Mouse (Mus musculus): ENCODE results near the gene Akap10. TPM values are rescaled to one million over a fixed set of nuclear protein-coding genes. Genes with fewer than 3 reads are reported as not detected.
"Not testable (repeated sequence)": the region's sequence is repeated elsewhere in the genome, so short reads cannot be mapped to it uniquely, and the experiment has no call there.

Gene Akap10
- total RNA-seq (2022), result 10 to 100 TPM; 29.5 to 39.3 (median 34.1) TPM

DNA sequence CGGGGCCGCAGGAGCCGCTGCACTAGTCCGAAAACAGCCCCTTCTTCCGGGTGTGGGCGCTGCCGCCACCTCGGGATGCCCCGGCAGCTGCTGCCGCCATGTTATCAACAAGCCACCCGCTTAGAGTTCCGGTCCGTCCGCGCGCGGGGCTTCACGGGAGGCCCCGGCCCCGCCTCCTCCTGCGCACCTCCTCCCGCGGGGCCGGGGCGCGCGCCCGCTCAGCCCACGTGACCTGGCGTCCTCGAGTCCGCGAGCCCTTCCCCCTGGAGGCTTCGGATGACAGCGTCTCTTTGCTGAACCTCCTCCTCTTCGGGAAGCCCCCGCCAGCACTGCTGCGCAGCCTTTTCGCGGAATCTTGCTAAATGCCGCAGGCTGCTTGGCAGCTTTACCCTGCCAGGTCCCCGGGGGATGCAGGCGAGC is at the start of gene Akap10:
TSS of gene Akap10 (minus strand) at position 155 of the 420 bp plus-strand sequence.
- DNase-seq (ENCODE audit: low spot score in 2 of 2), result peak; percentile 93 to 95

DNA sequence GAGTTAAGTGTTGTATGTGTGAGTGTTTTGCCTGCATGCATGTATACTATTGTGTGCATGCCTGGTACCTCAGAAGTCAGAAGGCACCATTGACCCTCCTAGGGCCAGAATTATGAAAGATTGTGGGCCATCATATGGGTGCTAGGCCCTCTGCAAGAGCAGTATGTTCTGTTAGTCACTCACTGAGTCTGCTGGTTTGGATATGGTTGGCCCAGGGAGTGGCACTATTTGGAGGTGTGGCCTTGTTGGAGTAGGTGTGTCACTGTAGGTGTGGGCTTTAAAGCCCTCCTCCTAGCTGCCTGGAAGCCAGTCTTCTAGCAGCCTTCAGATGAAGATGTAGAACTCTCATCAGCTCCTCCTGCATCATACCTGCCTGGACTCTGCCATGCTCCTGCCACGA is 45.7 kb upstream of the Akap10 start:
- no peak for DNase-seq (ENCODE audit: low spot score in 2 of 2)

DNA sequence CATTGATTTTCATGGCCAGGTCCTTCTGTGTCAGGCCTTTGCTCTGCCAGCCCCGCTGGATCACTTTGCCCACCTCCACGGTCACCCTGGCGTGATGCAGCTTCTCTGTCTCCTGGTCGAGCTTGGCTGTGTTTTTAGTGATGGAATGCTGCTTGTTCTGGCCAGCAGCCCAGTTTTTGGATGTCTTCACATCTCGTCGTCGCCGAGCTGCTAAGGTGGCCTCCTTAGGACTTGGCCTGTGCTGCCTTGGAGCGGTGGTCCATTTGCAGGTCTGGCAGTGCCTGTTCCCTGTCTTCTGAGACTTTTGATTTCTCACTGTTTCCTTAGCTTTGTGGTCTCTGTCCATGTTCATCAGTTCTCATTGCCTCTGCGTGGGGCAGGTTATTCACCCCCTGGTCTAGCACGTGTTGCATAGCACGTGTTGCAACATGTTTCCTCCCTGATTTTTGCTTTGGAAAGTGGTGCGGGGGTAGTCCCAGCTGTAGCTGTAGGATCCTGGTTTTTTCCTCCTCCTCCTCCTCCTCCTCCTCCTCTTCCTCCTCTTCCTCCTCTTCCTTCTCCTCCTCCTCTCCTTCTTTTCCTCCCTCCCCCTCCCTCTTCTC is 44.2 kb upstream of the Akap10 start:
- DNase-seq (ENCODE audit: low spot score in 2 of 2), result no peak

DNA sequence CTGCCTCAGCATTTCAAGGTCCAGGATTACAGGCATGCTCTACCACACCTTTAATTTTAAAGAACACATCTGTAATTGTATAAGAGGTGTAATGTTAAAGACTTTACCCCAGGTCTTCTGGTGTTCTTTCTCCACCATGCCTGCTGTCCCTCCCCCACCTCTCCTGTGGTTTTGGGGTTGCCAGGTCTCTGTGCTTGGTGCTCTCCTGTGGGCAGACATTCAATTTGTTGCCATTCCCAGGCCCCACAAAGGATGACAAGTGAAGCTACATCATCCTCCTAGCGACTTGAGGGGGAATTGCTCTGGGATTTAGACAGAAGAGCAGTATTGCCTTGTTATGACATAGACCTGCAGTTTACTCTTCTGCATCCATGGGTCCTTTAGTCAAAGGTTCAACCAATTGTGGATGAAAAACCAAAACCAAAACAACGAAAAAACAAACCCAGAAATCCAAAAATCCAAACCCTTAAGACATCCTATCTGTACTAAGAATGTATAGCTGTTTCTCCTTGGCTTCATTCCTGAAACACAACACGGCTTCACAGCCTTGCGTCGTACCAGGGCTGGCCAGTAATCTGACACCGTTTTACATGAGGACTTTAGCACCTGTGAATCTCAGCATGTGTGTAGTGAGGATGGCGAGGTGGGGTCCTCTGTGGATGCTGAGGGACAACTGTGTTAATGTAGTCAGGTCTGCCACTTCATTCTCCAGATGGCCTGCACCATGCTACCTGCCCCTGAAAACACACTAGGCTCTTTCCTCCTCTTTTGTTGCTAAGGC is 41.6 kb upstream of the Akap10 start:
- DNase-seq (ENCODE audit: low spot score in 2 of 2), result no peak

DNA sequence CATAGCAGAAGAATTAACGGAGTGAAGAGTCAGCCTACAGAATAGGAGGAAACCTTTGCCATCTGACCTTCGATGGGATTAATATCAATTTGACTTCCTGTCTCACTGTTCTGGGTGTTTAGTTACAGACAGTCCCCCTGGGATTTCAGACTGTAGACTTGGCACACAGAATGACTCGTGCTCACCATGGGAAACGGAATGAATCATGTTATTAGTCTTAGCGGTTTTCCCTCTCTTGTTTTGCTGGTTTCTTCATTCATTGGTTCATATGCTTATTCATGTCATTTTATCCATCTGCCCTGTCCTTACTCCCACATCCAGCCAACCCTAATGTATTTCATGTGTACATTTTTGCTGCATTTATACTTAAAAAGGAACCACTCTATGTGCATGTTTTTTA is 40.8 kb upstream of the Akap10 start:
- DNase-seq (ENCODE audit: low spot score in 2 of 2), result no peak

DNA sequence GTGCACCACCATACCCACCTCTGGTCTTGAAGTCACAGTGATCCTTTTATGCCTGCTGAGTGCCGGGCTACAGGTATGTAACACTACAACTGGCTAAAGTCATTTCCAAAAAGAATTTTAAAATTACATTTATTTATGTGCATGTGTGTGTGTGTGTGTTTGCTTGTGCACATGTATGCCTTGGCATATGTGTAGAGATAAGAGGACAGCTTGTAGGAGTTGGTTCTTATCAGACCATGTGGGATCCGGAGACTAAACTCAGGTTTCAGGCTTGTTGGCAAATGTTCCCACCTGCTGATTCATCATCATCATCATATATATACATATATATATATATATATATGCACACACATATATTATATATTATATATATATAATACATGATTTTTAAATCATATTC is 38.8 kb upstream of the Akap10 start:
- no peak for DNase-seq (ENCODE audit: low spot score in 2 of 2)

DNA sequence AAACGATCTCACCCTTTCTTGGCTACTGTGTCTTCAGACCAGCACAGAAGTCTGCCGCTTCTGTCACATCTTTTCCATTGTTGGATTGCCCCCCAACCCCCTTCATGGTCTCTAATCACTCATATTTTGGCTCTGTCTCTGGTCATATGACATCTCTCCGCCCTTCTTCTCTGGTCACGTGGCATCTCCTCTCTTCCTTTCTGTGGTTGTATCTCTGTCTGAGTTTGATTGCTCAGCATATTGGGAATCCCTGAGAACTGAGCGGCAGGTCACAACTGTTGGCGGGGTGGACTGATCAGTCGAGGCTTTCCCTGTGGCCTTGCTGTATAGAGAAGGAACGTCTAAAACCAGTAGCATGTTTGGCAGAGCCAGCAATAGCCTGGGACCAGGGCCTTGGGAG is 37.0 kb upstream of the Akap10 start:
- no peak for DNase-seq (ENCODE audit: low spot score in 2 of 2)

DNA sequence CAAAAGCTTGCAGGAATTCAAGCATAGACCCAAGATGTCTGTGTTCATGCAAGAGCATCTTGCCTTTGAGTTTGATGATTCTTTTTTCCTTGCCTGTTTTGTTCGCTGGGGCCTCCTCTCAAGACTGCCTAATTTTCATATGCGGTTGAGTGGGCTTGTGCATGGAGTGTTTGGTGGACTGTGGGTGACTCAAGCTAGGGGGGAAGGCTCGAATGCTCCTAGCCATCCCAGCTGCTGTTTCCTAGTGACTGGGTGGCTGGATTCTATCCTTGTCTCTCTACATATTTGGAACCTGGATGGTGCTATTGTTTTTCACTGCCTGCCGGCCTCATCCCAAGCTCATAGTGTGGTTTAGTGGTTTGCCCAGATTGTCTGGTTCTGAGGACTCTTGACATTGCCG is 34.6 kb upstream of the Akap10 start:
- DNase-seq (ENCODE audit: low spot score in 2 of 2), result no peak

DNA sequence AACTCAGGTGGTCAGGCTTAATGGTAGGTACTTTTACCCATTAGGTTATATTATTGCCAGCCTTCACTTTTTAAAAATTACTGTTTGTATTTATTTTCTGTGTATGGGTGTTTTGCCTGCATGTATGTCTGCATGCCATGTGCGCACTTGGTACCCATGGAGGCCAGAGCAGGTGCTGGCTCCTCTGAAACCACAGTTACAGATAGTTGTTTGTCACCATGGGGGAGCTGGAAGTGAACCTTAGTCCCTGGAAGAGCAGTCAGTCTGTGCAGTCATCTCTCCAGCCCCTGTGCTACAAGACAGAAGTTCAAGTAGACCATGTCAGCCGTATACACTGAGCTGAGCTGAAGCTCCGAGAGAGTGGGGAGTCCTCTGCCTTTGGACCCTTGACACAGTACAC is 33.1 kb upstream of the Akap10 start:
- DNase-seq (ENCODE audit: low spot score in 2 of 2), result no peak

DNA sequence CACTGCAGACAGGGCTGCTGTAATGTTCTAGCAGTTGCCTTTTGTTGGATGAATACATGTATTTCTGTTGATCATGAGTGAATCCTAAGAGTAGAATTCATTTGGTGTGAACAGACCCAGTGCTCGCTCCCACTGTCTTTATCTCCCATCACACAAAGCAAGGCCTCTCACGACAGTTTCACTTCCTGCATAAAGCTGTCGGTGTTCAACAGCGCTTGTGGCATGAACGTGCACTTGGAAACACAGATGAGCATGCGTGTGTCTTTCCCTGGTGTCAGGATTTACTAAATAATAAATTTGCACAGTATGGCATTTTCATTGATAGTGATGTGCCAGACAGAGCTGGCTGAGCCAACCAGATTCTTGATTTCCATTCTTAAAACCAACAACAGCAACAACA is 32.6 kb upstream of the Akap10 start:
- DNase-seq (ENCODE audit: low spot score in 2 of 2), result no peak

DNA sequence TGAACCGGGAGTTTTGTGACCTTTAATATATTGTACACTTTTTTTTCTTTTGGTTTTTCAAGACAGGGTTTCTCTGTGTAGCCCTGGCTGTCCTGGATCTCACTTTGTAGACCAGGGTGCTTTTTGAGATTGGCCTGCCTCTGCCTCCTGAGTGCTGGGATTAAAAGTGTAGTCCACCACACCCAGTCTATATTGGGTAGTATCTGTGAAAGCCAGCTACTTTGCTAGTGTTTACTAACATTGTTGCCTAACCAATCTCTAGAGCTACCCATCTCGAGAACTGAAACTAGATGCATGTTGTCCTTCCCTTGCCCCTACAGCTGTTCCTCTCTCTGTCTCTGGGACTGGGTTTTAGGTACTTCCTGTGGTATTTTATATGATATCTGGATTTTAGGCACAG is 30.0 kb upstream of the Akap10 start:
- DNase-seq (ENCODE audit: low spot score in 2 of 2), result no peak

DNA sequence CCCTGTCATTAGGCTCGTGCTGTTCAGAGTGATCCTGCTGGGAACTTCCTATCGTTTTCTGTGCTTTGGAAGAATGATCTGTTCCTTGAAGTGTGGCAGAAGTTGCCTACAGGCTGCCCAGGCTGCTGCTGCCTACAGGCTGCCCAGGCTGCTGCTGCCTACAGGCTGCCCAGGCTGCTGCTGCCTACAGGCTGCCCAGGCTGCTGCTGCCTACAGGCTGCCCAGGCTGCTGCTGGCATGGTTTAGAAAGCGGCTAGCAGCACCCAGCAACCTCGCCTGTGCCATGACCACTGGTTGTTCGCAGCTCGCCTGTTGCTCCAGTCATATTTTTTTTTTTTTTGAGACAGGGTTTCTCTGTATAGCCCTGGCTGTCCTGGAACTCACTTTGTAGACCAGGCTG is 28.7 kb upstream of the Akap10 start:
- DNase-seq (ENCODE audit: low spot score in 2 of 2), result not testable (repeated sequence)

DNA sequence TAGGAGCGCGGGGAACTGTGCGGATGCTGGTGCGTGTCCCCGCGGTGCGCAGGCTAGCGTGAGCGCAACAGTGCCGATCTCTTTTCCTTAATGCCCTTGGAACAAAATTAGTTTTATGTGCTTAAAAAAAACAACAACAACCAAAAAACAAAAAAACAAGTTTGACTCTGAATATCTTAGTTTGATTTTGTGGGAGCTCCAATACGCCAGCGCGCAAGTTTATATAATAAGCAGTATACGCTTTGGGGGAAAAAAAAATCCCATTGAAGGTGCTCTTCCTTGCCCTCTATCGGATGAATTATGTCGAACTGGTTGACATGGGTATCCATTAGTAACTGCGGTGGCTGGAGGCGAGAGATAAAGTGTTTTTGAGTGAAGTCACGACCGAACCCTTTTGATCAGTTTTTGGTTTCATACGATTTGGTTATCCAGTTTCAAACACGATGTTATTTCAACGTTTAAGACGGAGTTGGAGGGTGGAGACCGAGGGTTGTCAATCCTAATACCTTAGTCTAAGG is 27.3 kb upstream of the Akap10 start:
- DNase-seq (ENCODE audit: low spot score in 2 of 2), result no peak

DNA sequence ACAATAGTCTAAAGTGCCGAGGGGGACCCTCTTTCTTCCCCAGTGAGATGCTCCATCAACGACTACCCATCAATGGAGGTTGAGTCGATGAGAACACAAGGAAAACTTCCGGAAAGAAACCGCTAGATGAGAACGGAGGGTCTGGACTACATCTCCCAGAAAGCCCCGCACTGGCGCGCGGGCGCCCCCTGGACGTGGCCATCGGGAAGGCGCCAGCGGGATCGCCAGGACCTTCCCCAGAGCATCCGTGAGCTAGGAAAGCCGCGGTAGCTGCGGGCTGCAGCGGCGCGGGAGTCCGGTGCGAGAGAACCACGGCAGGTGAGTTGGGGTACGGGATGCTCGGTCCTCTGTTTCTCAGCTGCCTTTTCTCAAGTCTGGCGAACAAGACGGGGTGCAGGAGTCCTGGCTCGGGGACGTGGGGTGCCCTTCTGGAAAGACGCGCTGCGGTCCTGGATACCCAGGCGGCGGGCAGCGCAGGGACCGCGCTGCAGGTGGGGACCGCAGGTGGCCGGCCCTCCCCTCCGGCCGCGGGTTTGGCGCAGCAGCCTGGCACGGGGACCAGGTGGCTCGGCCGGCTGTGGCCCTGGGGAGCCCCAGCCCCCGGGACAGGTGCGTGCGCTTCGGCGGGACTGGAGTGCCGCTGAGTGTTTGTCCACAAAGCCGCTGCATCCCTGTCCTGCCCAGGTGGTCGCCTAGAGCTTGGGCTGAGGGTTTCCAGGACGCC is 26.7 kb upstream of the Akap10 start, which contains the start of gene Specc1:
TSS of gene Specc1 (plus strand) at position 192 of the 724 bp plus-strand sequence.
- peak; percentile 82 to 93 for DNase-seq (ENCODE audit: low spot score in 2 of 2)

DNA sequence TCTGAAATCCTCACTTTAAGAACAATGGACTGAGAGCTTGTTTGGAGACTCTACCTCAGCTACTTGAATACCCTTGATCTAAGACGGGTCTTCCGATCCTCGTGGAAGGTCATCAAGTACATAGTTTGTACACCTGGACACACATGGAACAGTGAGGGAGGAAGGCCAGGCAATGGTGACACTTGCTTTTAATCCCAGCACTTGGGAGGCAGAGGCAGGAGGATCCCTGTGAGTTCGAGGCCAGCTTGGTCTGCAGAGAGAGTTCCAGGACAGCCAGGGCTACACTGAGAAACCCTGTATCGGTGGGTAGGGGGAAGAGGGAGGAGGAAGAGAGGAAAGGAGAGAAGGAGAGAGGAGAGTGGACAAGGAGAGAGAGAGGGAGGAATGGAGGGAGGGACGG is 25.9 kb upstream of the Akap10 start:
- DNase-seq (ENCODE audit: low spot score in 2 of 2), result no peak

DNA sequence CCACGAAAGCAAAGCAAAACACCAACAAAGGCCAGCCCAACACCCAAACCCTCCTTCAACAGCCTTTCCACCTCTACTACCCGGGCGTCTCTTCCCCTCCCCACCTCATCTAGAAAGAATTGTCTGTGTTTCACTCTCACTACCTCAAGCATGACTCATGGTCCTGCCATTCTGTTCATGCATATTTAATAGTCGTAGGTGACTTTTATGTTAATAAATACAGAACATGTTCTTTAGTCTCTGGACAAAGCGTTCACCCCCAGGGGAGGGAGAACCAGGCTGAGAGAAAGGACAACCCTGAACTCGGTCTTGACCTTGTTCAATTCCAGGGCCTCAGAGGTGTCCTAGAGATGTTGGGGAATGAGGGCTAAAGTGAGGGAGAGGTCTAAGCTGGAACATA is 25.1 kb upstream of the Akap10 start:
- no peak for DNase-seq (ENCODE audit: low spot score in 2 of 2)

DNA sequence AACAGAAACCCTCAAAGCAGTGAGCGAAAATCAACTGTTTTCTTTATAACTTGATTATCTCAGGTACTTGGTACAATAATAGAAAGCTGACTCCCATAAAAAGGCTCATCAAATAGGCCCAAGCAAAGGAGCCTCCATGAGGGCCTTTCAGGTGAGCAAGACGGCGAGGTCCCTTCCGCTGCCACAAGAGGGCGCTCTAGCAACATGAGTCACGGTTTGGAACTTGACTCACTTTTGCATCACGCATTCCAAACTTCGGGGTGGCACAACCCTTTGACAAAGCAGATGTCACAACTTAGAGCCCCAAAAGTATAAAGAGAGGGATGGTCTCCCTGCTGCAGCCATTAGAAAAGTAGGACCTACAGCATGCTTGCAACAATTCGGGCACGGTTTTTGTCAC is 20.6 kb upstream of the Akap10 start:
- DNase-seq (ENCODE audit: low spot score in 2 of 2), result peak; percentile 65 to 83

DNA sequence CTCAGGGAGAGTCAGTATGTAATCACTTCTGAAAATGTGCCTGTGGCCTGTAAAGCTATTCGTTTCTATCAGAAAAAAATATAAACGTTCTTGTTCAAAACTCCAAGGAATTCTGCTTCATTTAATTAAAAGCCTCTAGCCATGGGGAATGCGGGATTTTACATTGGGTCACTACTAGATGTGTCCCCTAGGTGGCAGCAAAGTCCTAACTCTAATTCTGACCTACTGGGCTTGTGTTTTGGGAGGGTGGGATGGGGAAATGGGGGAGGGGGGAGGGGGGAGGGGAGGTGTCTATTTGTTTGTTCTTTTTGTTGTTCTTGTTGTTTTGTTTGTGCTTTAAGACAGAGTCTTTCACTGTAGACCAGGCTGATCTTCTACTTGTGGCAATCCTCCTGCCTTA is 19.3 kb upstream of the Akap10 start:
- peak in 1 of 2 experiments; percentile 62 for DNase-seq (ENCODE audit: low spot score in 2 of 2)

DNA sequence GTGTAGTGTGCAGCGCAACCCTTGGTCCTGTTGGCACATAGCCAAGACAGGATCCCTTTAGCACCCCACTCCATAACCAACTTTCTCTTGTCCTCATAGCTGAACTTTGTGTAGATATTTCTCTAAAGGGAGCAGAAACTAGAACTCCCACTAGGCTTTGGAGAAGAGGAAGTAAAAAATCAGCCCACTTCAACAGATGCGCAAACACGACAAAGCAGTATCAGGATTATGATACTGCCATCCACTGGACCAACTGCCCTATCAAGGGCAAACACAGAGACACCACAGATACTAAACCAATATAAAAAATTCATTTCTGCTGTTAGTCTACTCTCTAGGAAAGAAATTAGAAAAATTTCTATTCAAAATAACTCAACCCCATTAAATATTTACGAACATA is 16.6 kb upstream of the Akap10 start:
- DNase-seq (ENCODE audit: low spot score in 2 of 2), result no peak

DNA sequence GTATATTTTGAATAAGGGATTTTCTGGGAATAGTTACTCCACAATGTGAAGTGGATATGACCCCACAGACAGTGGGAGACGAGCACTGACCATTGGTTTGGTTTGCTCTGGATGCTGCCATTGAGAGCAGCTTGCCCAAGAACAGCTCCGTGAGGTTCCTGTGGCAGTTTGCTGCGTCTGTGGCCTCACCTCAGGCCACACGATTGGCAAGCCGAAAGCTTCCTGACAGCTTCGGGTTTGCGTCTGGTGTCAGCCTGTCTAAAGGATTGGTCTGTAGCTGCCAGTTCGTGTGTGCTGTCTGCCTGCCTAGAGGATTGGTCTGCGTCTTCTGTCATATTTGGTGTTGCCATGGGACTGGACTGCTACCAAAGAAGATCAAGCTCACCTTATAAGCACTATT is 14.4 kb upstream of the Akap10 start:
- DNase-seq (ENCODE audit: low spot score in 2 of 2), result no peak

DNA sequence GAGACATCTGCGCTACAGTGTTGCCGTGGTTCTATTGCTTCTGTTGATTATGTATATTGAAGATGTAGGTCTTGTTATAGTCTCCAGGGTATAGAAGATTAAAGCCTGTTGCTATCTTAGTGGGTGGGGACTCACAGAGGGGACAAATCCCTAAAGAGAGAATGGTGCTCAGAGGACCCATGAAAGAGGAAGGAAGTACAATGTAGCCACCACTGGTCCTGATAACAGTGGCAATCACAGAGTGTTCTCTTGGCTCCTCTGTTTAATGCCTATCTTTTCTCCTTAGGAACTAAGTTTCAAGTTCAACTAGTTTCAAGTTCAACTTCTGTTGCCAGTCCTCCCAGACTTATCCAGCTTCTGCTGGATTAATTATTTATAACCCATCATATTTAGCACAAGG is 12.9 kb upstream of the Akap10 start:
- DNase-seq (ENCODE audit: low spot score in 2 of 2), result no peak

DNA sequence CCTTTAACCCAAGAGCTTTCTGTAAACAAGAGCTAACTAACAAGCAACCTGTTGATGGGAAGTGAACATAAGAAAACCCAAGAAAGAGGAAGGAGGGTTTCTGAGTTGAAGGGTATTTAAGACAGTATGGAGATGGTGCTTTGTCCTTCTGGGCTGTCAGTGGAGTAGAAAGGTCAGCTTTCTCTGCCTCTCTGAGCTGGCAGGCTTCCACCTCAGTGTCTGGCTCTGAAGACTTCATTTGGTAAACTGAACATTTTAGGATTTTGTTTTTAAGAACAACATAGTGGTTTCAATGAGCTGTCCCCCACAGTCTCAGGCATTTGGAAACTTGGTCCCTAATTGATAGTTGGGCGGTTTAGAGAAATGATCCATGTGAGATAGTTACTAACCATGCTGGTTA is 7.7 kb upstream of the Akap10 start:
- DNase-seq (ENCODE audit: low spot score in 2 of 2), result no peak
